Mouse (Mus musculus) spleen, postnatal 10 days (tissue): ENCODE results near the gene Mrpl45.
"Not testable (repeated sequence)": the region's sequence is repeated elsewhere in the genome, so short reads cannot be mapped to it uniquely, and the experiment has no call there.

Experiments used
- DNase-seq, 2 experiments: peaks; one replicate each; pipeline ENCODE4 v3.0.0; 2021 to 2022; ENCODE audit warnings: low spot score in 2 of 2

The Mrpl45 gene

DNA sequence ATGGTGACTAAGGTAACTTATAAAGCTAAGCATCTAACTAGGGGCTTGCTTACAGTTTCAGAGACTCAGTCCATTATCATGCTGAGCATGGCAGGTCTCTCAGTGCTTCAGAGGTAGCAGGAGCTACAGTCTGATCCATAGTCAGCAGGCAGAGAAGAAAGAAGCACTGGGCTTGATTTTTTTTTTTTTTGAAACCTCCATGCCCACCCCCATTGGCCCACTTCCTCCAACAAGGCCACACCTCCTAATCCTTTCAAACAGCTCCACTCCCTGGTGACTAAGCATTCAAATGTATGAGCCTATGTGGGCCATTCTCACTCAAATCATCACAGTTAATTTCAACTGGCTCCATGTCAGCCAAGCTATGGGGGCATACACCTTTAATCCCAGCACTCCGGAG is 22.8 kb upstream of the Mrpl45 start:
- DNase-seq = no peak

DNA sequence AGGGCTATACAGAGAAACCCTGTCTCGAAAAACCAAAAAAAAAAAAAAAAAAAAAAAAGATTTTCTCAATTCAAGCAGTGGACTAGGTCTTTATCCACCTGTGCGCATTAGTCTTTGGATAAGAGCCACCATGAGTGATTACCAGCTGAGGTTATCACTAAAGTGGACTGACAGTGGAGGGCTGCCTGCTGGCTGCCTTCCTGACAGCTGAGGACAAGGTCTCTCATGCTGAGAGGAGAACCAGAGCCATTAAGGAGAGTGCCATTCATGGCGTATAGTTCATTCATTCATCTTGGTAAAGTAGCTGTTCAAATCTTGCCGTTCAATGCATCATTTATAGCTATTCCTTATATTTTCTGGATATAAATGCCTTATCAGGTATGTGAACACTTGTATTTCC is 19.0 kb upstream of the Mrpl45 start:
- no peak for DNase-seq

DNA sequence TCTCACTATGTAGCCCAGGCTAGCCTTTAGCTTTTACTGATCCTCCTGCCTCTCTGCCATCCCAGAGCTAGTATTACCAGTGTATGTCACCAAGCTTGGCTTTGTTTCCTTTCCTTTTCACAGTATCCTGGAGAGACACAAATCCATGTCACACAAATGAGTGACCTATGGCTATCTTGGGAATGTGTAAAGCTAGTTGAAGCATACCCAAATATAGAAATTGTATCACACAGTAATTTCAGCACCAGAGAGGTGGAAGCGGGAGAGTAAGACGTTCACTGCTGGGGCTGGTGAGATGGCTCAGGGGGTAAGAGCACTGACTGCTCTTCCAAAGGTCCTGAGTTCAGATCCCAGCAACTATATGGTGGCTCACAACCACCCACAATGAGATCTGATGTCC is 15.6 kb upstream of the Mrpl45 start:
- DNase-seq = no peak

DNA sequence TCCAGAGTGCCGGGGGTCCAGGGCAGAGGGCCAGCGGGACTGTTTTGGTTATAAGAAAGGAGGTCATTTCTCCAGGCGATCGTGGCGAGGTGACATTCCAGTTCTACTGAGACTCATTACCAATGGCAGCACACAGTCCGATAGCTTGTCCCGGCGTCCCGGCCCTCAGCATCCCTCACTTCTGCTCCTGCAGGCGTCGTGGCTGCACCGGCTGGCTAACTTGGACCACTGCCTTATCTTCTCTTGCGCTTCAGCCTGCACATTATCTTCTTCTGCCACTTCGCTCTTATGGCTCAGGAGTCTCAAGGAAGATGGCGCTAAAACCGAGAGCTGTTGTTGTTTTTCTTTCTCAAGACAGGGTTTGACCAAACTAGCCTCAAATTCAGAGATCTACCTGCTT is 14.1 kb upstream of the Mrpl45 start:
- peak in 1 of 2 experiments; percentile 10 for DNase-seq

DNA sequence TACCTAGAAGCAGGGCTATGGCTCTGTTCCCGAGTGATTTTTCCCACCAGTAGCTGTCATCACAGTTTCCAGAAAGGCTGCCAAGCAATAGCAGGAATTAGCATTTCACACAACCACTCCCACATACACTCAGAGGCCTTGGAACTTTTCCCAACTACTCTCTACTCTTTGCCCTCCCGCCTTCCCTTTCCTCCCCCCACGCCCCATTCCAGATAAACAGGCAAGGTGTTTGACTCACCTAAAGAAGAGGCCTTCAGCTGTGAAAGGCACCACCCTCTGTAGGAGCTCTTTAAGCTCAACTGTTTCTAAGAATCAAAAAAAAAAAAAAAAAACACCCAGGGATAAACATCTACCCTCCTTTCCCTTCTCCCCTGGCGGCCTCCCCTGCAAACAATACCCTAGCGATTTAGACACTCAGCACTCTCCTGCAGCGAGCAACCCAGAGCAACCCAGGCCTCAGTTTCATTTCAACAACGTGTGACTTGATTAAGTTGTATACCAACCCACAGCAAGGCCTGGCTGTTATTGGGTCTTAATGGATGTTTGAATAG is 13.2 kb upstream of the Mrpl45 start:
- no peak for DNase-seq

DNA sequence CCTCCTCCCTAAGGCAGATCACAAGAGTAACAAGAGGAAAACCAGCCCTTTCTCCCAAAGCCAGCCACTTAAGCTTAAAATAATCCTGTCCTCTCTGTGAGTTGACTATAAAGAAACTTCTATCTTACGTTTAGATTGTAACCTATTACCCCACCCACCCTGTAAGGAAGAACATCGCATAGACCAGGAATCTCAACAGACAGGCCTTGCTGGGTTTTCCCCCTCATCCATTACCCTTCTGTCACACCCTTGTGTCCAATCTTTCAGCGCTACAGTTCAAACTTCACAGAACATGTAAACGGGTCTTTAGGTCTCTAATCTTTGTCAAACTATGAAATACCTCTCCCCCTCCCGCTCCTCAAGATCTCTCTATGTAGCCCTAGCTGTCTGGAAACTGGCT is 10.9 kb upstream of the Mrpl45 start:
- no peak for DNase-seq

DNA sequence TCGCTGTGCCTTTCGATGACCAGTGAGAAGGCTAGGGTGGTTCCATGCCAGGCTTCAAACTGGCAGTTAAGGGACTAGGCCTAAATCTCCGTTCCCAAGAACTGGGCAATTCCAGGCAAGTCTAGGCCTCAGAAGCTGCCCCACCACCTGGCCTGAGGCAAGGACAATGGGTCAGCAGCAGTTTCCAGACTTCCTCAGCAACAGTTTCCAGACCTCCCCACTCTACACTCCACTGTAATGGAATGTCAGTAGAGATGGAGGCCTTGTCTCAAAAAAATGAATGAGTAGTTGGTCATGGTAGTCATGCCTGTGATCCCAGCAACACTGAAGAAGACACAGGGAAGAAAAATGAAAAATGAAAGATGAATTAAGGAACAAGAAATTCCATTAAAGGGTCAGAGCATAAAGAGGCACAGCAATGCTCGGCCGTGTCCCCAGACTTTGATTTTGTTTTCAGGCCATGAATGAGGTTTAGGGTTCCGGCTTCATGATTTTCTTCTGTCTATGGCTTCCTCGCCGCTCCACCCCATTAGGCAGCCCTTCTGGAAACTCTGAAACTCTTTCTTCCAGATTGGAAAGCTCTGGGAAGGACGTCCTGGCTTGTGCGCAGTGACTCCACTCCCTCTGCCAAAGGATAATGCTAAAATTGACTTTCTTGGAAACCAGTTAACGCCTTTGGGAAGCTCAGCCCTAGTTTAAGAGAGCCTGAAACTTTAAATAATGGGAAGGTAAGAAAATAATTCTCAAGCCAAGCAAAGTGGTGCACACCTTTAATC is 8.0 kb upstream of the Mrpl45 start:
- DNase-seq = no peak

DNA sequence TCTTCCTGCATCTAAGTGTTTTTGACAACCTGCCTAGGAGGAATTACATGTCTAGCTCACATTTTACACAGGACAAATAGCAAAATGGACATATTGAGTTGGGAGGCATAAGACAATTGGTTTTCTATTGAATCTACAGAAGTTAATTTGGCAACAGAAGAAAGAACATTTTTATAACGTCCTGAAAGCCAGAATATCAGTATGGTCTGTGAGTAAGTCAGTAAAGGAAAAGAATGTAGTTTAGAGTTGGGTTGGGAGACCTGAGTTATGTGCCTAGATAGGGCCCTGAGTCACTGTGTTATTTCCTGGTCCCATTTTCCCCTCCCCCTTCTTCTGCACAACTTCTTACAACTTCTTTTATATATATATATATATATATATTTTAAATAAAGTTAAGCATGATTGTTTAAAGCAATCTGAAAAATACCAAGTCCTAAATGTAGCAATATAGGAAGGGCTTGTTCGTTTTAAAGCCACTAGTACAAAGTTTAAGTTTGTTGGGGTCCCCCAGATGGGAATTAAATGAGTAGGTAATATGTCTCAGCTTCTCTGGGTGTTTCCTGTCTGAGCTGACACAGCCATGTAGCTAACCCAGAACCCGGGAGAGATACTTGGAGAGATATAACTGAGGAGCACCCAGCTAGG is 6.6 kb upstream of the Mrpl45 start:
- DNase-seq = no peak

DNA sequence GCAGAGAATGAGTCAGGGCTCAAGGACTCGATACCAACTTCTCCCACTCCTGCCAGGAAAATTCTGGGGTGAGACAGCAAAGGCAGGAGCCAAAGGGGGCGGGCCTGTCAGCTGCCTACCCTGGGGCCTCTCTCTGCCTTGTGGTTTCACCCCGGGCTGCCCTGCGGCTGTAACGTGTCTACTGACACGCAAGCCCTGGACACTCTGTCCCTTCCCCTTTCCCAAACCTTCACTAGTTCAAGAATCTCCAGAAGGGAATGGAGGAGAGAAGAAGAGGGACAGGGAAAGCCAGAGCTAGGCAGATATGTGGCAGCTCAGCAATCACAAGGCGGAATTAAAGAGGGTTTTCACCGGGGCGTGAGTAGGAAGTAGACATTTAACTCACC is 6.1 kb upstream of the Mrpl45 start:
- DNase-seq = peak in 1 of 2 experiments; percentile 39

DNA sequence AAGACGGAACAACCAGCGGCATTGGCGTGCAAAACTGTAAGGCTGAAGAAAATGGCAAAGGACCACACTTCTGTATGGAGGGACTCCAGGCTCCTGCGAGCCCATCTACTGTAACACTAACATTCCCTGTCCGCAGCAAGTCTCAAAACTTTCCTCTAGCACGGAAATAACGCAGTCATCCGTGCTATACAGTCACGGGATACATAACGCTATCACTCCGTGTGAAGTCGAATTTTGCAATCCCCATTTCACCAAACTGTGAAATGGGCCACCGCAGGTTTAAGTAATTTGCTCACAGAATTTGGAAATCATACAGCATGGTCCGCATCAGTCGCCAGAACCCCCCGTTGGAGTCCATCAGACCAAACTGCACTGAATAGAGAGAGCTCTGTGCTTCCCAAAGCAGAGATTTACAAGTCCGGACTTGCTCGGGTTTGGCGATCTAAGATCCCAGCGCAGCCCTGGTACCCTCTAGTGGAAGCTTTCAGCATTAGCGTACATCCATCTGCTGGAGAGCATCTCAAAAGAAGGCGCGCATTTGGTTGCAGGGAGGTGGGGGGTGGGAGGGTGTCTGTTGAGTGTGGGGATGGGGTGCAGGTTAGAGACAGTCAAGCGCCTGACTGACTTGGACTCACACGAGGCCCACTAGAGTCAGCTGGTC is 5.5 kb upstream of the Mrpl45 start:
- DNase-seq = peak in 1 of 2 experiments; percentile 57

DNA sequence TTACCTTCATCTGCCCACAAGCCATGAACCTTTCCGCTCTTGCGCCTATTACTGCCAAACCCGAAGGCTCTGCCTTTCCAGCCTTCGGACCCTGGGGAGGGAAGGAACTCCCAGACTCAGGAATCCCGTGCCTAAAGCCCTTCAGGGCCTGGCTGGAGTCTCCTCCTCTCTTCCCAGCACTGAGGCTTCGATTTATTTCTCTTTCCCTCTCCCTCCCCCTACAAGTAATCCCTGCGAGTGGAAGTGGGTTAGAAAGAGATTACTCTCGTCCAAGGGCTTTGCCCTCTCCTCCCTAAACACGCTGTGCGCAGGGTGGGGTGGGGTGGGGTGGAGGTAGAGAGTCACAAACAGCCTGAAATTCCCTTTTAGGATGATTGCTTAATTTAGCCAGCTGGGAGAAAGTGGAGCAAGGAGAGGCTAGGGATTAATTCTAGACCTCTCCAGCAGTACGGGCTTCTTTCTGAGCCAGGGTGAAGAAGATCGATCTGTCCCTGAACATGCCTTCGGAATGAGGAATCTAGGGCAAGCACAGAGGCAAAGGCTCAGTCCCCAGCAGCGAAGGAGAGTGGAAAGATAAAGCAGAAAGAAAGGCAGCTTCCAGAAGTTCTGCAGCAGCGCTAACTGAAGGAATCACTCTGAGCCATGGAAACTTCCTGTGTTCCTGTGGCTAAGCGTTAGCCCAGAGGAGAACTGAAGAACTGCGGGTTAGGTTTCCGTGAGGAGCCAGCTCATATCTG is 4.5 kb upstream of the Mrpl45 start:
- peak in 1 of 2 experiments; percentile 10 for DNase-seq

DNA sequence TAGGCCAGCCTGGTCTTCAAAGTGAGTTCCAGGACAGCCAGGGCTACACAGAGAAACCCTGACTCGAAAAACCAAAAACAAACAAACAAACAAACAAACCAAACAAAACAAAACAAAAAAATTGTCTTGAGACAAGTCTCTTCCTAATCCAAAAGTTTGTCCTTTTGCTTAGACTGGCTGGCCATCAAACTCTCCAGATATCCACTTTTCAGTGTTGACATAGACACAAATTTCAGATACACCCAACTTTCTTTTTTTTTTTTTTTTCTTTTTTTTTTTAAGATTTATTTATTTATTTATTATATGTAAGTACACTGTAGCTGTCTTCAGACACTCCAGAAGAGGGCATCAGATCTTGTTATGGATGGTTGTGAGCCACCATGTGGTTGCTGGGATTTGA is 2.6 kb upstream of the Mrpl45 start:
- DNase-seq = not testable (repeated sequence)

DNA sequence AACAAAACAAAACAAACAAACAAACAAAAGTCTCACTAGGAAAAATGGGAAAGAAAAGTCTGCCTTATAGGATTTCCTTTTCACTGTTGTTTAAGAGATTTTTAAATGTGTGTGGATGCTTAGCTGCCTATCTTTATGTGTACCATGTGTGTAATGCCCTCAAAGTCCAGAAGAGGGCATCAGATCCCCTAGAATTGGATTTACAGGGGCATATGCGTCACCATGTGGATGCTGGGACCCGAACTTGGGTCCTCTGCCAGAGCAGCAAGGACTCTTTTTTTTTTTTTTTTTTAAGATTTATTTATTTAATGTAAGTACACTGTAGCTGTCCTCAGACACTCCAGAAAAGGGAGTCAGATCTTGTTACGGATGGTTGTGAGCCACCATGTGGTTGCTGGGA is 1.4 kb upstream of the Mrpl45 start:
- DNase-seq = peak in 1 of 2 experiments; percentile 42

DNA sequence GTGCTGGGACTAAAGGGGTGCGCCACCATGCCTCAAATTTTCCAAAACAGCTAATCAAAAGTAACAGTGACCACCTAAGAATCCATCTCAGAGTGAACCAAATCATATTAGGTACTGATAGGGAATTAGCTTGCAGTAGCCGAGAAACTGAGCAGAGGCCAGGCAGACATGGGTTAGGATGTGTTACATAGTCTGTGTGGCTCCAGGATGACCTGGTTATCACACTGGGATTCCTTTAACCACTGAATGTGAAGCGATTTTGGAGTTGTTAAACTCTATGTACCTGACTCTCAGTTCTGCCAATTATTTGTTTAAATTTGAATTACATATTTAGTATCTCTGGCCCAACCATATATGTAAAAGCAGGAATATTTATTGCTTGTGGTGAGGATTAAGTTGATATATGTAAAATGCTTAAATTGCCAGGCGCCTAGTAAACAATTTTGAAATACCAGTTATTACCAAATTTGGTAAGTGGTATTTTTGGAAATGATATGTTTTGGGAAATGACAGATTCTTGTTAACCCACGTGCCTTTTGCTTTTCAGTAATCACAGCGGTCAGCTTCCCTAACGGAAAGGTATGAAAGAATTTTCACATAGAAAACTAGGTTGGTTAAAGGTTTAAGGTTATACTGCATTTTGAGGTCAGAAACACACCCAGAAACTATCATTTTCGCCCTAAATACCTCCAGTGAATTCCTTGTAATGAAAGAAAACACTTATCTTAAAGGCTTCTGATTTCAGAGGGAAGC is 589 bp upstream of the Mrpl45 start:
- peak in 1 of 2 experiments; percentile 9 for DNase-seq

DNA sequence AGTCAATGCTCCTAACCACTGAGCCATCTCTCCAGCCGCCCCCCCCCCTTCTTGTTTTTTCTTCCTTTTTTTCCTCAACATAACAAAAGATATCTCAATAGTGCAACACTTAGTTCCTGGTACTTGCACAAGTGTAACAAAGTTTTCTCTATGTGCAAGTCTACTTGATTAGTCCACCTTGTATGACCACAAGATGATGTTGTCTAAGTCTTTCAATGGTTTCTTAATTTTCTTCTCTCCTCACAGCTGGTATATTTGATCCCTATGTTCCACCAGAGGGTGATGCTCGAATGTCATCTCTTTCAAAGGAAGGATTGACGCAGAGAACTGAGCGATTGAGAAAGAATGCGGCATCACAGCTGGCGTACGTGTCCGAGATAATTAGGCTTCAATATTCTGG is 5.7 kb downstream of the Mrpl45 start:
- no peak for DNase-seq

DNA sequence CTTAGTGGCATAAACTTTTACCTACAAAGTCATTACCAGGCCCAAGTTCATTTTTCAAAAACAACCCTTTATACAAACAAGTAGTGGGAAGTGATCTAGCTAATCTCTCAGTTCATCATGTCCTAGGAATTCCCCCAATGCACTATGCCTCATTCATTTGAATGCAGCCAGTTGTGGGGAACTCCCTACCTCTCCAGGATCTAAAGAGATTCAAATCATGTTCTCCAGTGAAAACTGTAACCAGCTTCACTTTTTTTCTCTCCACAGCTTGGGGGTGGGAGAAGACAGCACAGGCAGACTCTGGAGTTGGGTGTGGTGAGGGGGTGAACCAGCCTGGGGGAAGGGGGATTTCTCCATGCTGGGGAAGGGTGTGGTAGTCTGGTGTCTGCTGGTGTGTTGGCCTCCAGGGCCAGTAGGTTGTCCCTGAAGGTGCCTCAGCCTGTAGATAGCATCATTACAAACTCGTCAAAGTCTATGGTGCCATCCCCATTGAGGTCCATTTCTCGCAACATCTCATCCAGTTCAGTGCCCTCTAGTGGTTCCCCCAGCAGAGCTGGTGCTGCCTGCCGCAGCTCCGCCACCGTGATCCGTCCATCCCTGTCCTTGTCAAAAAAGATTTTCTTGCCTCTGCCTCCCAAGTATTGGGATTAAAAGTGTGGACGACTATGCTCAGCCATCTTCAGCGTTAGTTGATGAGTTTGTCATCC is 6.5 kb downstream of the Mrpl45 start:
- not testable (repeated sequence) for DNase-seq

DNA sequence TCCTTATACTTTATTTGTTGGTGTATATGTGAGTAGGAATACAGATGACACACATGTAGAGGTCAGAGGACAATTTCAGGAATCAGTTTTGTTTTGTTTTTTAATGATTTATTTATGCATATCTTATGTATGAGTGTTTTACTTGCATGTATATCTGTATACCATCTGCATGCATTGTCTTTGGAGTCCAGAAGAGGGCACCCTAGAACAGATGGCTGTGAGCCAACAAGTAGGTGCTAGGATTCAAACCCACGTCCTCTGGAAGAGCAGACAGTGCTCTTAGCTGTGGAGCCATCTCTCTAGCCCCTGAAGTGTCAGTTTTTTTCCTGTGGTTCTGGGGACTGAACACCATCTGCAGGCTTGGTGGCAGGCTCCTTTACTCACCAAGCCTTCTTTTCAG is 9.7 kb downstream of the Mrpl45 start:
- DNase-seq = no peak

DNA sequence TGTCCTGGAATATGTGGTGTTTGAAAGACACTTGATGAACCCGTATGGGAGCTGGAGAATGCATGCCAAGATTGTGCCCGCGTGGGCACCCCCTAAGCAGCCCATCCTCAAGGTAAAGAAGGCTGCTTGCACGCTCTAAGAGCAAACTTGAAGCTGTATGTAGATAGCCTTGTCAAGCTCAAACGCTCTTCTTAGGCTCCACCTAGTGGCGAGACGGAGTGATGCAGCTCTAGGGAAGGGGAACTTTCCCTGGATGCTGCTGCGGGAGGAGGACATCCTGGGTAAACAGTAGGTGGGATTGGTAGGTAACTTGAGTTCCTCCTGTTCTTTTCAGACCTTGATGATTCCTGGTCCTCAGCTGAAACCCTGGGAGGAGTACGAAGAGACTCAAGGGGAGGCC is 12.6 kb downstream of the Mrpl45 start:
- DNase-seq = peak; percentile 55 to 76

DNA sequence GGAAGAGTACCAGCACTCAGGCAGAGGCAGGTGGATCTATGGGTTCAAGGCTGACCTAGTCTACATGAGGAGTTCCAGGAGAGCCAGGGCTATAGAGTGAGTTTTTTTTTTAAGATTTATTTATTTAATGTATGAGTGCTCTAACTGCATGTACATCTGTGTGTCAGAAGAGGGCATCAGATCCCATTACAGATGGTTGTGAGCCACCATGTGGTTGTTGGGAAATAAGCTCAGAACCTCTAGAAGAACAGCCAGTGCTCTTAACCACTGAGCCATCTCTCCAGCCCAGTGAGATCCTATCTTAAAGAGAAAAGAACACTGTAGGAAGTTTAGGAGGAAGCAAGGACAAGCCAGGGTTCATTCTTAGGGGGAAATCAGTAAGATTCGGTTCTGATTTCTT is 14.8 kb downstream of the Mrpl45 start:
- no peak for DNase-seq
